Mouse (Mus musculus): ENCODE results near the gene Rab43.

The Rab43 gene

GRCm38 (mm10) chr6:87811675-87812338, at the start of gene Rab43:
Gene Rab43, minus strand, starts transcription at chr6:87812164.
- peak; percentile 84 for DNase-seq (ENCODE audit: low read depth, low spot score)

DNA sequence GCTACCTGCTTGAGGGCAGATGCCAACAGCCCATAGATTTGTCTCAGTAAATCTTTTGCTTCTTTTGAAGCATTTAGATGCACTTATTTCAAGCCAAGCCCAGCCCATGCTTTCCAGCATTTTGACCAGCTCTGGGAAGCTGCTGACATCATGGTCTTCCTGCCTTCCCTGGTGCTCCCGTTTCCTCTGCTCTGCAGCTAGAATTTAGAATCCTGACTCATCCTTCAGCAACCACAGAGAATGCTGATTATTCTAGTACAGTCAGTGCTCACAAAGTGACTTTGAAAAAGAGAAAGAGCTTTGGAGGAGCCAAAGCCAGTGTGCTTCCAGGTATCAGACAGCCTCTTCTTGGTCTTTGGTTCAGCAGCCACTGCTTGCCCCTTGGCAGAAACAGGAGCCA, 45.1 kb upstream of the Rab43 start:
- no peak for DNase-seq (ENCODE audit: low read depth, low spot score)

- no peak for DNase-seq (ENCODE audit: low read depth, low spot score)
These were observed 41.5 kb upstream of the Rab43 start for GRCm38 (mm10) chr6:87853446-87853845.

DNA sequence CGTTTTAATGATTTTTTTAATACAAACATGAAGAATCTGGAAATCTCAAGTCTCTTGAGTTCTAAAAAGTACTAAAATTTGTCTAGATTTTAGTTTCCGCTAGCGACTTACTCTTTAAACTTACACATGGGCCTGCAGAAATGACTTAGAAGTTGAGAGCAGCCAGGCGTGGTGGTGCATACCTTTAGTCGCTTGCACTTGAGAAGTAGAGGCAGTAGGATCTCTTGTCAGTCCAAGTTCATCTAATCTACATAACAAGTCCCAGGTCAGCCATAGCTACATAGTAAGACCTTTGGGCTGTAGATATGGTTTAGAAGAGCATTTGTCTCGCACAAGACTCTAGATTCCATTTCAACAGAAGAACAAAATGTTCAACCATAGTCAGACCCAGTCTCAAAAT, 39.9 kb upstream of the Rab43 start:
- no peak for DNase-seq (ENCODE audit: low read depth, low spot score)

- DNase-seq (ENCODE audit: low read depth, low spot score), result peak; percentile 97
These were observed 39.1 kb upstream of the Rab43 start, which contains the start of gene Cnbp for GRCm38 (mm10) chr6:87850900-87851614. Gene Cnbp, minus strand, starts transcription at chr6:87851106.

- no peak for DNase-seq (ENCODE audit: low read depth, low spot score)
These were observed 38.4 kb upstream of the Rab43 start for GRCm38 (mm10) chr6:87850155-87850899.

DNA sequence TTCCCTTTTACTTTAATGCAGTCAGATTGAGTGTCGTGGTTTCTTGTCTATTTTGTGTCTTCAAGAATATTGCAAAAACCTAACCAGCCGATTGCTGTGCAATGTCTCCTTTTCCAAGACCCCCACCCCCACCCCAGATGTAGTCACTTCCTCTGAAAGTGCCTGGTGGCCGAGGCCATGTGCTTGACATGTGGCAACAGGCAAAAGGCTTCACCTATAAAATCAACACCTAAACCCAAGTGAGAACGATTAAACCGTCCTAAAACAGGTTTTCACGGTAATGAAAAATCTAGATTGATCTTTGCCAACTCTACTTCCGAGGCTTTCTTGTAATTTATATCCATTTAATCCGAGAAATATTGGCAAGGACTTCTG, 37.8 kb upstream of the Rab43 start:
- DNase-seq (ENCODE audit: low read depth, low spot score), result no peak

- DNase-seq (ENCODE audit: low read depth, low spot score), result peak; percentile 54
These were observed 34.8 kb upstream of the Rab43 start for GRCm38 (mm10) chr6:87846813-87847212.

DNA sequence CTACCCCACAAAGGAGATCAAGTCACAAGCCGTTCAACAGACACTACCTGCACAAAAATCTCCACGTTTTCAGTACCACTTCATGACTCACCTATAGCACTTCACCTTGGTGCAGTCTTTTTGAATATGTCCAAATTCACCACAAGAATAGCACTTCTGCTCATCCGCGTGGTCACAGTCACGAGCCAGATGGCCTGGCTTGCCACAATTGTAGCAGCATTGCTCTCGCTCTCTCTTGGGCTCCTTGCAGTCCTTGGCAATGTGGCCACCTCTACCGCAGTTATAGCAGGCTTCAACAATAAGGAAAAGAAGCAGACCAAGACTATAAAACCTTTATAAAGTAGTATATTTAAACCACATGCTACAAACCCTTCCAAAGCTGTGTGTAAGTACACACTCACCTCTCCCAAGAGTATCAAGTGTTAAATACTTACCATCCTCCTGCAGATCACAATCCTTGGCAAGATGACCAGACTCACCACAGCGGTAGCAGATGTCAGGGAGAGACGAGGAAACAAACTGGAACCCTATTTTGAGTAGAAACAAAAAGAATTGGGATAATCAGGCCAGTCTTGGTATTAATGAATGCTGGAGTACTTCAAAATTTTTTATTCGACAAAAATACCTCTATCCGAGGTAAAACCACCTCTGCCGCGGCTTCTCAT, 33.2 kb upstream of the Rab43 start:
- no peak for DNase-seq (ENCODE audit: low read depth, low spot score)

DNA sequence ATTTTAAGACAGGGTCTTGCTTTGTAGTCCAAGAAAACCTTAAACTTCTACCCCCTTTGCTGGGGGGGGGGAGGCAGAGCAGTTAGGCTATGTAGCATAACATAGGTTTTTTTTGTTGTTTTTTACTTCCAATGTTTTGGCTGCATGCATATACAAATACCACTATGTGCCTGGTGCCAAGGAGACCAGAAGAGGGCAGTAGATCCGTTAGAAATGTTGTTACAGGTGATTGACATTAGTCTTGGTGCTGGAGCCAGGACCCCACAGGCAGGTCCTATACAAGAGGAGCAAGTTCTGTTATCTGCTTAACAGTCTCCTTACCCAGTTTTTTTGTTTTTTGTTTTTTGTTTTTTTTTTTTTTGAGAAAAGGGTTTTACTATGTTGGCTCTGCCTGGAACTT, 30.3 kb upstream of the Rab43 start:
- no peak for DNase-seq (ENCODE audit: low read depth, low spot score)

- no peak for DNase-seq (ENCODE audit: low read depth, low spot score)
These were observed 29.7 kb upstream of the Rab43 start for GRCm38 (mm10) chr6:87841635-87842034.

GRCm38 (mm10) chr6:87839797-87840341, 27.9 kb upstream of the Rab43 start:
- DNase-seq (ENCODE audit: low read depth, low spot score), result no peak

- peak; percentile 97 for DNase-seq (ENCODE audit: low read depth, low spot score)
These were observed 26.7 kb upstream of the Rab43 start, which contains the start of gene Isy1 for GRCm38 (mm10) chr6:87838551-87839197. Gene Isy1, minus strand, starts transcription at chr6:87838798.

DNA sequence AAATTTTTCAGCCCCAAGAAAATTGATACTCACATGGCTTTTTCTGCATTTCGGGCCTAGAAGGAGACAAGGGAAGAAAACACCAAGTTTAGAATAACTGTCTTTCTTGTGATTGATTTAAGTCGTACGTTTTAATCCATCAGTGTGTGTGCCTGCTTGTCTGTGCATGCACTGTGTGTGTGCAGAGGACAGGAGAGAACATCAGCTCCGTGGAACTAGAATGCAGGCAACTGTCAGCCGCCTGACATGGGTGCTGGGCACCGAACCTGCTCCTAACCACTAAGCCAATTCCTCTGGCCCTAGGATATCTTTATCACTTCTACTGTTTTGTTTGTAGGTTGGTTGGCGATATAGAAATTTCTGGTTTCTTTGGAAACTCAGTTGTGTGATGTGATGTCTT, 23.7 kb upstream of the Rab43 start, which contains the start of gene Gm45140:
TSS of gene Gm45140 (minus strand) at position 101 of the 400 bp plus-strand sequence.
- no peak for DNase-seq (ENCODE audit: low read depth, low spot score)

DNA sequence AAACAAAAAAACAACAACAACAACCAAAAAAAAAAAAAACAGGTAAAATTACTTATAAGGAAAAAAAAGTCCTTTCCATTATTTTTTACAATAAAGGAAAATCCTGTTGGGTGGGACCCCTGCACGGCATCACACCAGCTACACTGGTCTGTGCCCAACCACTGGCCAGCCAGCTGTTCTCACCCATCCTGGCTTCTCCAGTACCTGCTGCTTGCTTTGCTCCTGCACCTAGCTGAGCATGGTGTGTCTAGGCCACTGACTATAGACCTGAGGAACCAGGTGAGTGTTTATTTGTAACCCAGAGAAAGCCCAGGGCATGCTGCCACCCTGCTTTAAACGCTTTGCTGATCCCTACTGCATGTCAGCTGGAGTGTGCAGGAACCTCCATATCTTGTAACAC, 8.4 kb upstream of the Rab43 start:
- no peak for DNase-seq (ENCODE audit: low read depth, low spot score)

- no peak for DNase-seq (ENCODE audit: low read depth, low spot score)
These were observed 2.5 kb upstream of the Rab43 start for GRCm38 (mm10) chr6:87814486-87814885.

DNA sequence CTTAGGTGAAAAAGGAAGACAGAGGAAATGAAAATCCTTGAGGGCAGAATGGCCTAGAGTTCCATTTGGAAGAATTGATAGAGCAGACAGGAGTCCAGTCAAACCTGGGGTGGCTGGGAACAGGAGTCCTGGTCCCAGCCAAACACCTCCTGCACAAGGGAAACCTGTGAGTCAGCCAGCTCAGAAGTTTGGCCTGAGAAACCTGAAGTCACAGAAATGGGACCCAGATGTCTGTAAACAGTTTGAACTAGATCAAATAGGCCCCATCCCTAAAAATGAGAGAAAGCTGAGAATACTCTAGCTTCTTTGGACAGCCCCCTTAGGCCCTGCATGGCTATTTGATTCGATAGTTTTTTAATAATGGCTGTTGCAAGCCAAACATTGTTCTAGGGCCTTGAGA, 692 bp upstream of the Rab43 start:
- no peak for DNase-seq (ENCODE audit: low read depth, low spot score)

- DNase-seq (ENCODE audit: low read depth, low spot score), result peak; percentile 48
These were observed 973 bp downstream of the Rab43 start for GRCm38 (mm10) chr6:87810713-87811669.

DNA sequence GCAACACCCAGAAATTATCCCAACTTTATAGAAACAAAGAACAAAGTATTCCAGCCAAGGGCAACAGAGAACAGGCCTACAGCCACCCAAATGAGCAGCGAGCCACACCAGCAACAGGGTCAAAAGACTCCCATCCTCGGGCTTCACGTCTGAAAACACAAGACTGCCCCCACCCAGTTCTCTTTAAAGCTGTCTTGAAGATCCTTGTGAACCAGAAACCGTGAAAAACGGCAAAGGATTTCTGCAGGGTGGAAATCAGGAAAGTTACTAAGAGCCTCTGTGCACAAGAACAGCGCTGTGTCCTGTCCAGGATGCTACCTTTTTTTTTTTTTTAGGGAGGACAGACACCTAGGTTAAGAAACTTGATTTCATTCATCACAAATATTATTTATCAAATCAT, 1.7 kb downstream of the Rab43 start:
- no peak for DNase-seq (ENCODE audit: low read depth, low spot score)

GRCm38 (mm10) chr6:87809651-87810161, 2.3 kb downstream of the Rab43 start:
- no peak for DNase-seq (ENCODE audit: low read depth, low spot score)
